Mouse (Mus musculus) kidney, postnatal 0 days (tissue): ENCODE measurements at regions not wholly inside any gene's neighbourhood (a gene's known extent, or its start where the extent isn't known, plus 50 kb on each side); places are given as distances from the start of the nearest gene placed in this dataset.

Experiments used
- ATAC-seq: fragments of 200-750 bp; cut with Nextera tagmentation; replicated peaks from 2 replicates; pipeline ENCODE4 v1.8.0; 2017; ENCODE audit warnings: low read depth, moderate number of reproducible peaks, moderate TSS enrichment, moderate library complexity; ENCODE audit not compliant: low FRiP score
- DNase-seq: peaks from one replicate; pipeline ENCODE4 v3.0.0-alpha.2; 2016; ENCODE audit warnings: low spot score
- H3K27ac ChIP-seq: fragments of 300-500 bp; sonication (generic); 2 replicates; pipeline ENCODE4 v1.5.1; 2014; ENCODE audit warnings: mild to moderate bottlenecking
- H3K27me3 ChIP-seq: fragments of 300-500 bp; sonication (generic); 2 replicates; pipeline ENCODE4 v1.6.1; 2014; ENCODE audit warnings: low read length, mixed read lengths; ENCODE audit not compliant: insufficient read depth
- H3K36me3 ChIP-seq: fragments of 300-500 bp; sonication (generic); 2 replicates; pipeline ENCODE4 v1.6.1; 2014; ENCODE audit warnings: low read length, mixed read lengths; ENCODE audit not compliant: insufficient read depth
- H3K4me1 ChIP-seq: fragments of 300-500 bp; sonication (generic); replicated peaks from 2 replicates; pipeline ENCODE4 v1.6.1; 2014; ENCODE audit warnings: antibody characterized with exemption, low read length, mixed read lengths; ENCODE audit not compliant: insufficient read depth
- H3K4me2 ChIP-seq: fragments of 300-500 bp; sonication (generic); 2 replicates; pipeline ENCODE4 v1.6.1; 2014; ENCODE audit warnings: mild to moderate bottlenecking, low read length, moderate library complexity, mixed read lengths
- H3K4me3 ChIP-seq: fragments of 300-500 bp; sonication (generic); replicated peaks from 2 replicates; pipeline ENCODE4 v1.5.1; 2014; ENCODE audit warnings: low read depth, low read length
- H3K9ac ChIP-seq: fragments of 300-500 bp; sonication (generic); 2 replicates; pipeline ENCODE4 v1.6.1; 2014; ENCODE audit warnings: low read depth, low read length
- H3K9me3 ChIP-seq: fragments of 300-500 bp; sonication (generic); replicated peaks from 2 replicates; pipeline ENCODE4 v1.6.1; 2016; ENCODE audit warnings: low read length, inconsistent platforms, mixed read lengths
- CTCF ChIP-seq: IDR thresholded peaks from 2 replicates; pipeline ENCODE4 v1.5.1; 2016; ENCODE audit warnings: antibody characterized with exemption, low read depth, mild to moderate bottlenecking, moderate library complexity
- WGBS: fragments of 180-500 bp; shearing (Covaris S2); extraction: QIAGEN DNeasy Blood & Tissue Kit; methylation state at CpG from one replicate; pipeline ENCODE4 v1.1.7; 2014; 5-methylcytosine and 5-hydroxymethylcytosine counted together

GRCm38 (mm10) chr8:92005091-92005490 lies 203.2 kb upstream of the Irx3 start:
- H3K4me2 ChIP-seq: no peak overlapping the region
- H3K4me3 ChIP-seq: no peak overlapping the region
- DNase-seq (no peak), ATAC-seq (no peak)
- H3K36me3 ChIP-seq: no peaks in the 10 kb centered on the region
- TF ChIP-seq CTCF: no peak
- H3K9ac ChIP-seq: no peak overlapping the region
- no peaks in the 10 kb centered on the region; the same call in 1 of the 2 replicates for H3K27me3 ChIP-seq
- 90% methylated on average over 2 of the region's 2 CpGs for WGBS
- no peaks in the 10 kb centered on the region for H3K9me3 ChIP-seq
- no peaks in the 10 kb centered on the region for H3K4me1 ChIP-seq
- H3K27ac ChIP-seq: no peak overlapping the region

- Histone ChIP-seq H3K36me3 (no peaks in the 10 kb centered on the region), H3K27me3 (no peaks in the 10 kb centered on the region; the same call in 1 of the 2 replicates), H3K4me2 (no peak overlapping the region), H3K9me3 (no peaks in the 10 kb centered on the region), H3K27ac (no peak overlapping the region), H3K9ac (no peak overlapping the region), H3K4me3 (no peak overlapping the region), H3K4me1 (no peaks in the 10 kb centered on the region)
- TF ChIP-seq CTCF: no peak
- no peak for ATAC-seq
- 74% methylated on average over 10 of the region's 10 CpGs for WGBS
- DNase-seq: no peak
These were observed 202.7 kb upstream of the Irx3 start for GRCm38 (mm10) chr8:92004532-92004931.

GRCm38 (mm10) chr8:92000368-92000767 lies 198.5 kb upstream of the Irx3 start:
- H3K36me3 ChIP-seq: no peaks in the 10 kb centered on the region
- H3K27me3 ChIP-seq: 0 out of 2 replicates have a peak, but pooled peaks cover 4% of the 10 kb centered on the region
- DNase-seq (no peak), ATAC-seq (no peak)
- H3K9me3 ChIP-seq: no peaks in the 10 kb centered on the region
- H3K4me1 ChIP-seq: 0 out of 2 replicates have a peak, but pooled peaks cover 5% of the 10 kb centered on the region
- no peak overlapping the region for H3K27ac ChIP-seq
- H3K9ac ChIP-seq: no peak overlapping the region
- no peak overlapping the region for H3K4me2 ChIP-seq
- TF ChIP-seq CTCF: no peak
- no peak overlapping the region for H3K4me3 ChIP-seq
- 85% methylated on average over 1 of the region's 1 CpGs for WGBS

DNA sequence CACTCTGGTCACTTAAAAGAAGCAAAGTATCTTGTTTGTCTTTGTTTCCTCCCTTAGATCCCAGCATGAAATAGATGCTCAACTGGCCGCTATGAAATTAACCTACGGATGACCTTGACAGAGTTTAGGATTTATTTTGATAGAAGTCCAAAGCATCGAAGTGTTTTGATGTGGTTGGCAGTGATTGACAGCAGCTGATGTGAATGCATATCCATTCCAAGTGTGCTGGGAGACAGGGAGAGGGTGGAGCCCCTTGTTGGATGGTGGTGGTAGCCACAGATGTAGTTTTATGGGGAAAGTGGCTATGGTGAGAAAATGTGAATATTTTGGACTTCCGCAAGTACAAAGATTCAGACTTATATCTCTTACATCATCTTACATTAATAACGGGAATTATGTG lies 197.8 kb upstream of the Irx3 start:
- Histone ChIP-seq H3K36me3 (no peaks in the 10 kb centered on the region), H3K4me2 (no peak overlapping the region), H3K27ac (no peak overlapping the region), H3K9ac (no peak overlapping the region), H3K4me3 (no peak overlapping the region), H3K4me1 (0 out of 2 replicates have a peak, but pooled peaks cover 5% of the 10 kb centered on the region), H3K27me3 (0 out of 2 replicates have a peak, but pooled peaks cover 4% of the 10 kb centered on the region), H3K9me3 (no peaks in the 10 kb centered on the region)
- no peak for TF ChIP-seq CTCF
- no peak for ATAC-seq
- DNase-seq: no peak
- 65% methylated on average over 5 of the region's 5 CpGs for WGBS

GRCm38 (mm10) chr8:91999189-91999588 lies 197.3 kb upstream of the Irx3 start:
- Histone ChIP-seq H3K9ac (no peak overlapping the region), H3K36me3 (no peaks in the 10 kb centered on the region), H3K4me2 (no peak overlapping the region), H3K27ac (no peak overlapping the region), H3K27me3 (0 out of 2 replicates have a peak, but pooled peaks cover 4% of the 10 kb centered on the region), H3K4me3 (no peak overlapping the region), H3K4me1 (0 out of 2 replicates have a peak, but pooled peaks cover 5% of the 10 kb centered on the region), H3K9me3 (no peaks in the 10 kb centered on the region)
- no peak for DNase-seq
- no peak for ATAC-seq
- TF ChIP-seq CTCF: no peak
- 77% methylated on average over 2 of the region's 2 CpGs for WGBS

- no peak overlapping the region for H3K9ac ChIP-seq
- TF ChIP-seq CTCF: no peak
- 0 out of 2 replicates have a peak, but pooled peaks cover 4% of the 10 kb centered on the region for H3K27me3 ChIP-seq
- H3K36me3 ChIP-seq: no peaks in the 10 kb centered on the region
- ATAC-seq (no peak), DNase-seq (no peak)
- no peak overlapping the region for H3K4me2 ChIP-seq
- H3K27ac ChIP-seq: no peak overlapping the region
- no peak overlapping the region for H3K4me3 ChIP-seq
- H3K4me1 ChIP-seq: 0 out of 2 replicates have a peak, but pooled peaks cover 5% of the 10 kb centered on the region
- no peaks in the 10 kb centered on the region for H3K9me3 ChIP-seq
These were observed 196.0 kb upstream of the Irx3 start for GRCm38 (mm10) chr8:91997892-91998189.
